Mouse (Mus musculus) MEL (cell line): Measurements from ENCODE around the gene Ano8. TPM values are rescaled to one million over a fixed set of nuclear protein-coding genes. Genes with fewer than 3 reads are reported as not detected.
A peak's percentile ranks its signal among the peaks of the same experiment; 100 is the strongest.
"Not testable (repeated sequence)": the region's sequence is repeated elsewhere in the genome, so short reads cannot be mapped to it uniquely, and the experiment has no call there.

ENCODE experiments used
- DNase-seq: peaks from one replicate; pipeline ENCODE4 v3.0.0; 2011; ENCODE audit warnings: low read depth, low spot score
- H3K27ac ChIP-seq: 2 replicates; pipeline ENCODE4 v1.5.1; 2012; ENCODE audit warnings: low read depth, mild to moderate bottlenecking, control low read depth, low read length, moderate library complexity; ENCODE audit not compliant: control insufficient read depth
- H3K27me3 ChIP-seq, 2 experiments: fragments of 150-350 bp in 1 of 2; sonication (generic) in 1 of 2; 2 replicates each; pipeline ENCODE4 v1.6.1; 2012; ENCODE audit warnings: low read length in 2 of 2, mild to moderate bottlenecking in 2 of 2, improper control_type of control experiment in 1 of 2, moderate library complexity in 1 of 2; ENCODE audit not compliant: insufficient read depth in 2 of 2, control insufficient read depth in 1 of 2
- H3K36me3 ChIP-seq, 2 experiments: 2 replicates each; pipeline ENCODE4 v1.6.1; 2012 to 2014; ENCODE audit warnings: low read length in 2 of 2, improper control_type of control experiment in 1 of 2, inconsistent platforms in 1 of 2, mild to moderate bottlenecking in 1 of 2; ENCODE audit not compliant: insufficient read depth in 2 of 2, control insufficient read depth in 1 of 2
- H3K4me1 ChIP-seq, 2 experiments: fragments of 150-350 bp in 1 of 2; sonication (generic) in 1 of 2; 2 replicates each; pipeline ENCODE4 v1.6.1; 2012; ENCODE audit warnings: low read length in 2 of 2, improper control_type of control experiment in 1 of 2, mild to moderate bottlenecking in 1 of 2; ENCODE audit not compliant: insufficient read depth in 2 of 2, control insufficient read depth in 1 of 2
- H3K4me3 ChIP-seq, 2 experiments: fragments of 150-350 bp in 1 of 2; sonication (generic) in 1 of 2; 2 replicates each; pipeline ENCODE4 v1.5.1; 2012; ENCODE audit warnings: low read depth in 2 of 2, low read length in 2 of 2, mild to moderate bottlenecking in 2 of 2, moderate library complexity in 2 of 2, control low read depth in 1 of 2, improper control_type of control experiment in 1 of 2; ENCODE audit not compliant: control insufficient read depth in 1 of 2, insufficient read depth in 1 of 2
- H3K79me2 ChIP-seq: 2 replicates; pipeline ENCODE4 v1.6.1; 2012; ENCODE audit warnings: mild to moderate bottlenecking, low read length, moderate library complexity; ENCODE audit not compliant: control insufficient read depth, poor library complexity, insufficient read depth
- H3K9ac ChIP-seq: 2 replicates; pipeline ENCODE4 v1.6.1; 2012; ENCODE audit warnings: low read depth, mild to moderate bottlenecking, control low read depth, low read length, moderate library complexity; ENCODE audit not compliant: control insufficient read depth, poor library complexity, severe bottlenecking
- H3K9me3 ChIP-seq: fragments of 150-350 bp; sonication (generic); replicated peaks from 2 replicates; pipeline ENCODE4 v1.6.1; 2012; ENCODE audit warnings: mild to moderate bottlenecking, low read length, improper control_type of control experiment, moderate library complexity; ENCODE audit not compliant: insufficient read depth
- CHD2 ChIP-seq: IDR thresholded peaks from 2 replicates; pipeline ENCODE4 v1.6.1; 2011; ENCODE audit warnings: low read length, improper control_type of control experiment
- CTCF ChIP-seq, 3 experiments: IDR thresholded peaks in 2 of 3; conservative IDR thresholded peaks in 1 of 3; 2 replicates each; pipeline ENCODE4 v1.5.1; 2011 to 2012; ENCODE audit warnings: low read length in 3 of 3, low read depth in 2 of 3, mild to moderate bottlenecking in 2 of 3, improper control_type of control experiment in 1 of 3, inconsistent platforms in 1 of 3, mixed read lengths in 1 of 3, moderate library complexity in 1 of 3; ENCODE audit not compliant: control insufficient read depth in 1 of 3, insufficient read depth in 1 of 3, poor library complexity in 1 of 3, severe bottlenecking in 1 of 3
- ETS1 ChIP-seq: IDR thresholded peaks from 2 replicates; pipeline ENCODE4 v1.6.1; 2012; ENCODE audit warnings: low read depth, mild to moderate bottlenecking, inconsistent platforms, low read length, improper control_type of control experiment, moderate library complexity
- GATA1 ChIP-seq: IDR thresholded peaks from 2 replicates; pipeline ENCODE4 v1.6.1; 2011; ENCODE audit warnings: low read depth, low read length, improper control_type of control experiment
- KAT2A ChIP-seq: conservative IDR thresholded peaks from 2 replicates; pipeline ENCODE4 v1.6.1; 2012; ENCODE audit warnings: low read depth, low read length, improper control_type of control experiment, inconsistent platforms
- MAX ChIP-seq: IDR thresholded peaks from 2 replicates; pipeline ENCODE4 v1.6.1; 2011; ENCODE audit warnings: low read length, improper control_type of control experiment
- MXI1 ChIP-seq: IDR thresholded peaks from 2 replicates; pipeline ENCODE4 v1.6.1; 2011; ENCODE audit warnings: mild to moderate bottlenecking, low read depth, low read length, improper control_type of control experiment
- NELFE ChIP-seq: IDR thresholded peaks from 2 replicates; pipeline ENCODE4 v1.6.1; 2011; ENCODE audit warnings: low read depth, low read length, improper control_type of control experiment
- POLR2A ChIP-seq, 2 experiments: IDR thresholded peaks; 2 replicates each; pipeline ENCODE4 v1.6.1; 2011 to 2012; ENCODE audit warnings: low read length in 2 of 2, mild to moderate bottlenecking in 2 of 2, control low read depth in 1 of 2, improper control_type of control experiment in 1 of 2, low read depth in 1 of 2, moderate library complexity in 1 of 2; ENCODE audit not compliant: control insufficient read depth in 1 of 2, insufficient read depth in 1 of 2, poor library complexity in 1 of 2
- POLR2AphosphoS2 ChIP-seq: IDR thresholded peaks from 2 replicates; pipeline ENCODE4 v1.6.1; 2011; ENCODE audit warnings: low read length, improper control_type of control experiment
- RAD21 ChIP-seq: IDR thresholded peaks from 2 replicates; pipeline ENCODE4 v1.6.1; 2011; ENCODE audit warnings: mild to moderate bottlenecking, low read depth, low read length, improper control_type of control experiment
- SMC3 ChIP-seq: IDR thresholded peaks from 2 replicates; pipeline ENCODE4 v1.6.1; 2011; ENCODE audit warnings: low read depth, low read length, improper control_type of control experiment
- USF1 ChIP-seq: IDR thresholded peaks from 2 replicates; pipeline ENCODE4 v1.6.1; 2014; ENCODE audit warnings: low read depth, mild to moderate bottlenecking, inconsistent platforms, low read length, improper control_type of control experiment, moderate library complexity
- polyA plus RNA-seq, 2 experiments: library from polyadenylated mRNA; stranded (reverse) in 1 of 2; unstranded in 1 of 2; fragments of >175 nt in 1 of 2; fragments of >200 nt in 1 of 2; gene quantifications; 2 replicates each; pipeline versions ENCODE4 v1.2.1 to v1.2.4; 2012; ENCODE audit warnings: low replicate concordance in 2 of 2, low read depth in 1 of 2; ENCODE audit not compliant: insufficient read length in 2 of 2, insufficient read depth in 1 of 2, missing spikeins in 1 of 2
- total RNA-seq: library from RNA; depleted of rRNA; stranded (reverse); fragments of 300-350 nt; gene quantifications from 2 replicates; pipeline ENCODE4 v1.2.3, GENCODE M21; 2012

The Ano8 gene
- total and polyA plus RNA-seq, 3 experiments, result 3.9 to 4.8 TPM; not detected in 1

- not testable (repeated sequence) for H3K4me1 ChIP-seq, H3K27ac ChIP-seq, H3K9me3 ChIP-seq, H3K36me3 ChIP-seq, H3K9ac ChIP-seq, H3K27me3 ChIP-seq, H3K79me2 ChIP-seq, H3K4me3 ChIP-seq
- TF ChIP-seq SMC3 (peak; percentile 61), RAD21 (peak; percentile 15), GATA1 (peak; percentile 75), CTCF (IDR thresholded peaks at IDR 0.05 in 2 of 3, conservative IDR thresholded peaks at IDR 0.05 in 1 of 3; ENCODE audit: control insufficient read depth in 1 of 3, insufficient read depth in 1 of 3, low read depth in 2 of 3, low read length in 3 of 3, poor library complexity in 1 of 3, severe bottlenecking in 1 of 3) (peak; percentile 54 to 71 (median 58))
- peak; percentile 67 for DNase-seq
Observed at GRCm38 (mm10) chr8:71530735-71531467, 45.1 kb upstream of the Ano8 start.

GRCm38 (mm10) chr8:71528362-71529073 is 42.8 kb upstream of the Ano8 start:
- H3K36me3 ChIP-seq, result no peaks in the 10 kb centered on the region
- H3K4me3 ChIP-seq, result no peak overlapping the region
- no peaks in the 10 kb centered on the region for H3K9me3 ChIP-seq
- no peaks in the 10 kb centered on the region for H3K4me1 ChIP-seq
- H3K9ac ChIP-seq, result no peak overlapping the region
- no peak for TF ChIP-seq MXI1
- no peak for DNase-seq
- no peak overlapping the region for H3K27ac ChIP-seq
- no peaks in the 10 kb centered on the region; a peak in 1 of 4 replicates for H3K27me3 ChIP-seq
- no peaks in the 10 kb centered on the region for H3K79me2 ChIP-seq

- DNase-seq, result no peak
- Histone ChIP-seq H3K36me3 (no peaks in the 10 kb centered on the region), H3K9ac (no peak overlapping the region), H3K79me2 (no peaks in the 10 kb centered on the region), H3K4me1 (no peaks in the 10 kb centered on the region), H3K4me3 (no peak overlapping the region), H3K27ac (no peak overlapping the region), H3K27me3 (no peaks in the 10 kb centered on the region; a peak in 1 of 4 replicates), H3K9me3 (no peaks in the 10 kb centered on the region)
- no peak for TF ChIP-seq KAT2A
- no peak for TF ChIP-seq POLR2AphosphoS2
- no peak for TF ChIP-seq NELFE
- no peak for TF ChIP-seq CTCF (IDR thresholded peaks at IDR 0.05 in 2 of 3, conservative IDR thresholded peaks at IDR 0.05 in 1 of 3; ENCODE audit: control insufficient read depth in 1 of 3, insufficient read depth in 1 of 3, low read depth in 2 of 3, low read length in 3 of 3, poor library complexity in 1 of 3, severe bottlenecking in 1 of 3)
- TF ChIP-seq USF1, result no peak
- TF ChIP-seq MAX, result no peak
- no peak for TF ChIP-seq ETS1
- no peak for TF ChIP-seq POLR2A (IDR thresholded peaks at IDR 0.05; ENCODE audit: control insufficient read depth in 1 of 2, insufficient read depth in 1 of 2, low read depth in 1 of 2, low read length in 2 of 2, poor library complexity in 1 of 2)
- TF ChIP-seq CHD2, result no peak
Observed at GRCm38 (mm10) chr8:71527162-71527870, 41.6 kb upstream of the Ano8 start.
